Mouse (Mus musculus) WW6 (cell line): ENCODE data around the gene Mylpf.

Source experiments
- DNase-seq: peaks from one replicate; pipeline ENCODE4 v3.0.0-alpha.2; 2013; ENCODE audit warnings: low read depth, low spot score

Mylpf gene

DNA sequence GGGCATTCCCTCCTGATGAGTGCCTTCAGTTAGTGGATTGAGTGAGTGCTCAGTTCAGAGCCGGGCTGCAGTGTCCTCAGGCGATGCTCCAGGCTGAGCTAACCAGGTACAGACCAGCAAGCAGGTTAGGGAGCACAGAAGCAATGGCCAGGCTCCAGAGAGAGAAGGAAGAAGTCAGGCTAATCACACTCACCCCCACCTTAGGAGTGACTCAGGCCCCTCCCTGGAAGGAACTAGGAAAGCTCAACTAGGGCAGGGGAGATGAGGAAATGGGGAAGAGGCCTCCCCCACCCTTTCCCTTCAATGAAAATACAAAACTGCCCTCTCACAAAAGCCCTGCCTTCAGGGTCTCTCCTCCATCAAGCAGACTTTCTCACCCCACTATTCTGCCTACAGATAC, 2.1 kb upstream of the Mylpf start:
- DNase-seq: no peak

GRCm38 (mm10) chr7:127207374-127208294, 1.1 kb upstream of the Mylpf start:
- DNase-seq: no peak

- peak; percentile 74 for DNase-seq
Observed at GRCm38 (mm10) chr7:127208295-127208552, 466 bp upstream of the Mylpf start, which contains the start of gene Tbc1d10b. Tbc1d10b (minus strand) TSS chr7:127208468.

- DNase-seq: no peak
Observed at GRCm38 (mm10) chr7:127209851-127210250, 1.2 kb downstream of the Mylpf start.

DNA sequence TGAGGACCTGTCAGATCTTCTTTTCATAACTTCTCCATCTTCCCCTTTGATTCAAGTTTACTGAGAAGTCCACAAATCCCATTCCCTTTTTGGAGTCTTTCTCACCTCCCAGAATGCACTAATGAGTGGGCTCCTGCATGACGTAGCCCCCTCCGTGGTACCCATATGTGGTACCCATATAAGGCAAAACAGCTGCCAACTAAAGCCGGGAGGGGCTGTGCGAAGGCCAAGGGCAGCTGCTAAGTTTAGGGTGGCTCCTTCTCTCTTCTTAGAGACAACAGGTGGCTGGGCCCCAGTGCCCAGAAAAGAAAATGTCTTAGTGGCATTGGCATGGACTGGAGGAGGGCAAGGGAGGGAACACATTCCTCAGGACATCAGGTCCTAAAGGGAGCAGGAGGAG, 1.6 kb downstream of the Mylpf start:
- DNase-seq: no peak

- no peak for DNase-seq
Observed at GRCm38 (mm10) chr7:127211014-127211745, 2.5 kb downstream of the Mylpf start.

- no peak for DNase-seq
Observed at GRCm38 (mm10) chr7:127212432-127213250, 4.0 kb downstream of the Mylpf start.

GRCm38 (mm10) chr7:127213485-127213884, 4.8 kb downstream of the Mylpf start:
- DNase-seq: no peak

GRCm38 (mm10) chr7:127213930-127214329, 5.2 kb downstream of the Mylpf start:
- no peak for DNase-seq

DNA sequence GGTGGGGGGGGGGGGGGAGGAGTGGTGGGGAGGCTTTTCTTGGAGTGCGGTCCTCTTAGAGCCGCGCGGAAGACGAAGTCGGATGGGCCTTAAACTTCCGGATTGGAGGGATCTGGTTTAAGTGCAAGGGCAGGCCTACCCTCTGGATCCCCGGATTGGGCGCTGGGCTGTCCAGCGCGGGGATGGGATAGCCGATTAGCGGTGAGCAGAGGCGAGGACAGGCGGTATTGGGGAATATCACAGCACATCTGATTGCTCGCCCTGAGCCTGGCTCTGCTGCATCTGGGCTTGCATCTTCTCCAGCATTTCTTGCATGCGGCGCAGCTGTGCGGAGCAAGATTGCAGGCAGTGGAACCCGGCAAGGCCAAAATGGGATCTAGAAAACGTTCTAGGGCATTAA, 5.8 kb downstream of the Mylpf start:
- no peak for DNase-seq

- DNase-seq: peak; percentile 74
Observed at GRCm38 (mm10) chr7:127214981-127215871, 6.5 kb downstream of the Mylpf start.

- DNase-seq: no peak
Observed at GRCm38 (mm10) chr7:127216307-127216706, 7.6 kb downstream of the Mylpf start.

DNA sequence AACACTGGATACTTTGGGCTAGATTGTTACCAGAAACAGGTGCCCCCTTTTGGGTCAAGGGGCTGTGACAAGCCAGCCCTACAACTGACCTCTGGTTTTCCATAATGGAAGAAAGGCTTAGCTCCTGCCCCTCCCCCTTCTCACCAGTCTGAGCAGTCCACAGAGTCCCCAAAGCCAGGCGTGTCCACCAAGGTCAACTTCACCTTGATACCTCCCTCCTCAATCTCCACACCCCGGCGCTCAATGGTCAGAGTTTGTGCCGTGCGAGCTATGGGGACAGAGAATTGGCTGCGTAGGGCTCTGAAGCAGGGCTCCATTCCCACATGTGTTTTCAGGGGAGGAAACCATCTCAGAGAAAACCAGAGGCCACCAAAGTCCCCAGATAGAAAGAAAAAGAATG, 8.8 kb downstream of the Mylpf start:
- no peak for DNase-seq

DNA sequence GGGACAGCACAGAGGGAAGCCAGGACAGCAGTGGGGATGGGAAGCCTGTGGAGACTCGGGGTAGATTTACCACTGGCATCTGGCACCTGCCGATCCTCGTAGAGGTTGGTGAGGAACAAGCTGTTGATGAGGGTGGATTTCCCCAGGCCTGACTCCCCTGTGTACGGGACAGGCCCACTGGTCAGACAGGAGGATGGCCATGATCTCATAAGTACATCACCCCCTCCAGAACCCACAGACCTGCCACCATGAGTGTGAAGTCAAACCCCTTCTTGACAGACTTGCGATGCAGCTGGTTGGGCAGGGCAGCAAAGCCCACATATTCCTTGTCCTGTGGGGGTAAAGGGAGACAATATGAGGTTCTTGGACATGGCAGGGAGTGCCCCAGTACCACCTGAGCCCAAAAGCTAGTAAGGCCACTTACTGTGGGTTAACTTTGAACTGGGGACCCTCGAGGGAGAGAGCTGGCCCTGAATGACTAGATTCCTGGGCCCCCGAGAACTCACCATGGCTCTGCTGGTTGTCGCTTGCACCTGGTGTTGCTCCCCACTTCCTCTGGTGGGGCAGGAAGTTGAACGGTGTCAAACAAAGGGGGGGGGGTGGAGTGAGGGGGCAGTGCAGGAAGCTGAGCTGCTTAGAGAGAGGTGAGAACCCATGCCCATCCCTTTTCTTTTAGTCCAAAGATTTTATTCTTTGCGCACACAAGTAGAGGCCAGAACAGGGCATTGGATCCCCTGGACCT, 9.4 kb downstream of the Mylpf start:
- no peak for DNase-seq

GRCm38 (mm10) chr7:127218670-127219069, 10.0 kb downstream of the Mylpf start:
- DNase-seq: no peak

DNA sequence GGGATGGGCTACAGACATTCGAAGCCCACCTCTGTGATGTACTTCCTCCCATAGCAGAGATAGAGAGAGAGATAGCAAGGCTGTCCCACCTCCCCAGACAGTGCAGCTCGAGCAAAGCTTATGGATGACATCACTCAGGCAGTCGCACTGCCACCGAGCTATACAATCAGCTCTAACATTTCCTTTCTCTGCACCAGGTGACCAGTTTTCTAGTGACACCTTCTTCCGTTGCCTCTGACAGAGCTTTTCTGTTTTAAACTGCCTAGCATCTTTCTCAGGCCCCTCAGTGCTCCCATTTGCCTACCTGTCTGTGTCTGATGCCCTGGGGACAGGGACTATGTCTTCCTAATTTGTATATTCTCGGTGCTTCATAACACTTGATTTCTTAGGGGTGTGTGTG, 11.8 kb downstream of the Mylpf start:
- no peak for DNase-seq

GRCm38 (mm10) chr7:127223106-127223505, 14.4 kb downstream of the Mylpf start:
- no peak for DNase-seq

DNA sequence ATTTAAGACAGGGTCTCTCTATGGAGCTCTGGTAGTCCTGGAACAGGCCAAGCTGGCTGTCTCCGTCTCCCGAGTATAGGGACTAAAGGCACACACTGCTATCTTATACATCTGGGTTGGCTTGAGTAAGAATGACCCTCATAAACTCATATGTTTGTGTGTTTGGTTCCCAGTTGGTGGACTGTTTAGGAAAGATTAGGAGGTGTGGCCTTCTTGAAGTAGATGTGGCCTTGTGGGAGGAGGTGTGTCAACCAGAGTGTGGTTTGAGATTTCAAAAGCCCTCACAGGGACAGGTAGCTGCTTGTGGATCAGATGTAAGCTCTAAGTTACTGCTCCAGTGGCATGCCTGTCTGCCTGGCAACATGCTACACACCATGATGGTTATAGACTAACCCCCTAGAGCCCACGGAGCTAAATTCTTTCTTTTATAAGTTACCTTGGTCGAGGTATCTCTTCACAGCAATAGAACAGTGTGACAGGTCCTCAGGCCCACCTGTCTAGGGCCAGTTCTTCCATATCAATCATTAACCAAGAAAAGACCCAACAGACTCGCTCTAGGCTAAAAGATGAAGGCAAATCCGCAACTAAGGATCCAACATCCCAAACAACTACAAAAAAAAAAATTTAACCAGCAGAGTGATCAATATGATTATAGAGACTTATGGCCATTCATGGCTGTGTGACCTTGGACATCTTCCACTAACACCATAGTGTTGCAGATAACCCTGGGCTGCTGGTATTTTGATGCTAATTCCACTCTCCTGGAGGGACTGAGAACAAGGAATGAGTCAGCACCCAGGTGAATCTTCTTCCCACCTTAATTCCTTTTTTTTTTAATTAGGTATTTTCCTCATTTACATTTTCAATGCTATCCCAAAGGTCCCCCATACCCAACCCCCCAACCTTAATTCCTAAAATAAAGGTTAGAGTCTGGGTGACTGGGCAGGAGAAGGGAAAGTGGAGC, 15.1 kb downstream of the Mylpf start:
- DNase-seq: no peak

- DNase-seq: no peak
Observed at GRCm38 (mm10) chr7:127224616-127225015, 15.9 kb downstream of the Mylpf start.
